Mouse (Mus musculus): ENCODE results near the gene Cryaa. TPM values are rescaled to one million over a fixed set of nuclear protein-coding genes. Genes with fewer than 3 reads are reported as not detected.

The Cryaa gene
- polyA plus RNA-seq, 1 experiment from 2014 or later = not detected

- H3K27me3 ChIP-seq = no peaks in the 10 kb centered on the region
- no peak overlapping the region for H3K9ac ChIP-seq
- H3K4me2 ChIP-seq = no peak overlapping the region
- H3K4me1 ChIP-seq = 0 out of 2 replicates have a peak, but pooled peaks cover 3% of the 10 kb centered on the region
- H3K4me3 ChIP-seq = no peak overlapping the region
- 63% methylated on average over 11 of the region's 11 CpGs for WGBS
- ATAC-seq (ENCODE audit: insufficient number of reproducible peaks, insufficient read depth, low FRiP score, low TSS enrichment, low read depth) = no peak
- H3K36me3 ChIP-seq = no peaks in the 10 kb centered on the region
- no peak overlapping the region for H3K27ac ChIP-seq
- H3K9me3 ChIP-seq = no peaks in the 10 kb centered on the region
These were observed 37.4 kb downstream of the Cryaa start for GRCm38 (mm10) chr17:31715006-31715405.

- H3K27me3 ChIP-seq = no peaks in the 10 kb centered on the region
- H3K27ac ChIP-seq = no peak overlapping the region
- no peak overlapping the region for H3K4me2 ChIP-seq
- H3K9ac ChIP-seq = no peak overlapping the region
- whole genome bisulfite sequencing = 83% methylated on average over 6 of the region's 6 CpGs
- no peak for ATAC-seq (ENCODE audit: insufficient number of reproducible peaks, insufficient read depth, low FRiP score, low TSS enrichment, low read depth)
- H3K4me3 ChIP-seq = no peak overlapping the region
- peaks cover 13% of the 10 kb centered on the region; the same call in 1 of the 2 replicates for H3K4me1 ChIP-seq
- H3K36me3 ChIP-seq = no peaks in the 10 kb centered on the region
- no peaks in the 10 kb centered on the region for H3K9me3 ChIP-seq
These were observed 44.0 kb downstream of the Cryaa start for GRCm38 (mm10) chr17:31721637-31722036.

- Histone ChIP-seq H3K9me3 (no peaks in the 10 kb centered on the region), H3K27ac (no peak overlapping the region), H3K27me3 (no peaks in the 10 kb centered on the region), H3K4me3 (no peak overlapping the region), H3K36me3 (no peaks in the 10 kb centered on the region), H3K9ac (no peak overlapping the region), H3K4me1 (peaks cover 25% of the 10 kb centered on the region; the same call in 1 of the 2 replicates), H3K4me2 (no peak overlapping the region)
- WGBS = 35% methylated on average over 6 of the region's 6 CpGs
- no peak for ATAC-seq (ENCODE audit: insufficient number of reproducible peaks, insufficient read depth, low FRiP score, low TSS enrichment, low read depth)
These were observed 47.8 kb downstream of the Cryaa start for GRCm38 (mm10) chr17:31725366-31725765.

- ATAC-seq (ENCODE audit: insufficient number of reproducible peaks, insufficient read depth, low FRiP score, low TSS enrichment, low read depth) = no peak
- WGBS = 89% methylated on average over 5 of the region's 5 CpGs
- Histone ChIP-seq H3K9ac (no peak overlapping the region), H3K9me3 (no peaks in the 10 kb centered on the region), H3K4me2 (no peak overlapping the region), H3K36me3 (no peaks in the 10 kb centered on the region), H3K27ac (no peak overlapping the region), H3K27me3 (no peaks in the 10 kb centered on the region), H3K4me1 (peaks cover 27% of the 10 kb centered on the region; the same call in 1 of the 2 replicates), H3K4me3 (no peak overlapping the region)
These were observed 48.6 kb downstream of the Cryaa start for GRCm38 (mm10) chr17:31726216-31726615.

GRCm38 (mm10) chr17:31727230-31727629, 49.6 kb downstream of the Cryaa start:
- ATAC-seq (ENCODE audit: insufficient number of reproducible peaks, insufficient read depth, low FRiP score, low TSS enrichment, low read depth) = no peak
- no peaks in the 10 kb centered on the region for H3K9me3 ChIP-seq
- H3K4me3 ChIP-seq = no peak overlapping the region
- no peak overlapping the region for H3K9ac ChIP-seq
- no peak overlapping the region for H3K4me2 ChIP-seq
- WGBS = 65% methylated on average over 4 of the region's 4 CpGs
- no peaks in the 10 kb centered on the region for H3K36me3 ChIP-seq
- H3K27me3 ChIP-seq = no peaks in the 10 kb centered on the region
- H3K4me1 ChIP-seq = peaks cover 27% of the 10 kb centered on the region; the same call in 1 of the 2 replicates
- no peak overlapping the region for H3K27ac ChIP-seq

GRCm38 (mm10) chr17:31728043-31728442, 50.4 kb downstream of the Cryaa start:
- no peak for ATAC-seq (ENCODE audit: insufficient number of reproducible peaks, insufficient read depth, low FRiP score, low TSS enrichment, low read depth)
- Histone ChIP-seq H3K36me3 (no peaks in the 10 kb centered on the region), H3K27ac (no peak overlapping the region)

GRCm38 (mm10) chr17:31728968-31729501, 51.4 kb downstream of the Cryaa start:
- WGBS = 73% methylated on average over 7 of the region's 7 CpGs
- no peak for ATAC-seq (ENCODE audit: insufficient number of reproducible peaks, insufficient read depth, low FRiP score, low TSS enrichment, low read depth)
- Histone ChIP-seq H3K4me3 (no peak overlapping the region), H3K4me2 (no peak overlapping the region), H3K36me3 (no peaks in the 10 kb centered on the region), H3K9me3 (no peaks in the 10 kb centered on the region), H3K27ac (no peak overlapping the region), H3K9ac (no peak overlapping the region), H3K4me1 (peaks cover 27% of the 10 kb centered on the region; the same call in 1 of the 2 replicates), H3K27me3 (no peaks in the 10 kb centered on the region)

More at GRCm38 (mm10) chr17:31728043-31728442, 50.4 kb downstream of the Cryaa start:
- no peak overlapping the region for H3K4me3 ChIP-seq
- 63% methylated on average over 4 of the region's 4 CpGs for WGBS
- no peaks in the 10 kb centered on the region for H3K27me3 ChIP-seq
- no peaks in the 10 kb centered on the region for H3K9me3 ChIP-seq
- H3K4me2 ChIP-seq = no peak overlapping the region
- no peak overlapping the region for H3K9ac ChIP-seq
- peaks cover 27% of the 10 kb centered on the region; the same call in 1 of the 2 replicates for H3K4me1 ChIP-seq

- no peak for ATAC-seq (ENCODE audit: insufficient number of reproducible peaks, insufficient read depth, low FRiP score, low TSS enrichment, low read depth)
- Histone ChIP-seq H3K9ac (no peak overlapping the region), H3K9me3 (no peaks in the 10 kb centered on the region), H3K4me1 (peaks cover 20% of the 10 kb centered on the region), H3K27me3 (no peaks in the 10 kb centered on the region), H3K4me3 (no peak overlapping the region), H3K36me3 (no peaks in the 10 kb centered on the region), H3K4me2 (no peak overlapping the region), H3K27ac (no peak overlapping the region)
- WGBS = 49% methylated on average over 6 of the region's 6 CpGs
These were observed 53.4 kb downstream of the Cryaa start for GRCm38 (mm10) chr17:31731038-31731437.

Other genes with a start within 250 kb of the Cryaa start
- gene Wdr4, start 157.8 kb upstream of the Cryaa start, polyA plus RNA-seq (2015; fragmentation: Nextera tagmentation; extraction: Ambion mirVana) = 35.7 and 39.0 TPM in 2 replicates
- 237 and 238 TPM in 2 replicates for gene Ndufv3, start 157.7 kb upstream of the Cryaa start, polyA plus RNA-seq (2015; fragmentation: Nextera tagmentation; extraction: Ambion mirVana)
- 26.5 and 27.8 TPM in 2 replicates for gene Pknox1, start 113.1 kb upstream of the Cryaa start, polyA plus RNA-seq (2015; fragmentation: Nextera tagmentation; extraction: Ambion mirVana)
- gene Cbs, start 40.6 kb upstream of the Cryaa start, polyA plus RNA-seq (2015; fragmentation: Nextera tagmentation; extraction: Ambion mirVana) = 2.9 and 4.3 TPM in 2 replicates
- 349 and 362 TPM in 2 replicates for gene U2af1, start 18.9 kb upstream of the Cryaa start, polyA plus RNA-seq (2015; fragmentation: Nextera tagmentation; extraction: Ambion mirVana)
- 15.6 and 17.1 TPM in 2 replicates for gene Sik1, start 178.0 kb downstream of the Cryaa start, polyA plus RNA-seq (2015; fragmentation: Nextera tagmentation; extraction: Ambion mirVana)